Mouse (Mus musculus) testis, adult 2 months (tissue): ENCODE data around the gene Hist2h3b. TPM values are rescaled to one million over a fixed set of nuclear protein-coding genes. Genes with fewer than 3 reads are reported as not detected.
A peak's percentile ranks its signal among the peaks of the same experiment; 100 is the strongest.
"Not testable (repeated sequence)": the region's sequence is repeated elsewhere in the genome, so short reads cannot be mapped to it uniquely, and the experiment has no call there.

Source experiments
- H3K27ac ChIP-seq: fragments of 200-500 bp; 2 replicates; pipeline ENCODE4 v1.5.1; 2012; ENCODE audit warnings: low read depth, low read length; ENCODE audit not compliant: control insufficient read depth, insufficient read depth
- H3K27me3 ChIP-seq: fragments of 200-500 bp; 2 replicates; pipeline ENCODE4 v1.6.1; 2012; ENCODE audit warnings: mild to moderate bottlenecking, low read length, moderate library complexity; ENCODE audit not compliant: control insufficient read depth, insufficient read depth
- H3K36me3 ChIP-seq: fragments of 200-500 bp; 2 replicates; pipeline ENCODE4 v1.6.1; 2012; ENCODE audit warnings: mild to moderate bottlenecking, low read length; ENCODE audit not compliant: control insufficient read depth, insufficient read depth
- H3K4me1 ChIP-seq: fragments of 200-500 bp; 2 replicates; pipeline ENCODE4 v1.6.1; 2012; ENCODE audit warnings: low read length; ENCODE audit not compliant: control insufficient read depth, insufficient read depth
- H3K4me3 ChIP-seq: fragments of 200-500 bp; 2 replicates; pipeline ENCODE4 v1.5.1; 2012; ENCODE audit warnings: low read depth, mild to moderate bottlenecking, low read length, moderate library complexity, mixed read lengths; ENCODE audit not compliant: control insufficient read depth
- CTCF ChIP-seq: fragments of 200-500 bp; IDR thresholded peaks from 2 replicates; pipeline ENCODE4 v1.5.1; 2012; ENCODE audit warnings: low read depth, mild to moderate bottlenecking, inconsistent platforms, low read length, moderate library complexity; ENCODE audit not compliant: control insufficient read depth, insufficient read depth, insufficient replicate concordance
- POLR2A ChIP-seq: fragments of 200-500 bp; IDR thresholded peaks from 2 replicates; pipeline ENCODE4 v1.6.1; 2012; ENCODE audit warnings: low read depth, mild to moderate bottlenecking, inconsistent platforms, low read length, moderate library complexity; ENCODE audit not compliant: control insufficient read depth
- polyA plus RNA-seq: library from polyadenylated mRNA; depleted of rRNA; stranded (reverse); fragments of >200 nt; gene quantifications from 2 replicates; pipeline ENCODE4 v1.2.3, GENCODE M21; 2012

The Hist2h3b gene
- polyA plus RNA-seq, 1 experiment: 6.2 TPM

GRCm38 (mm10) chr3:96234914-96235313 is 33.5 kb upstream of the Hist2h3b start:
- H3K27ac ChIP-seq: no peak overlapping the region
- no peaks in the 10 kb centered on the region for H3K27me3 ChIP-seq
- no peak overlapping the region for H3K4me3 ChIP-seq
- TF ChIP-seq CTCF: no peak
- TF ChIP-seq POLR2A: no peak
- H3K36me3 ChIP-seq: no peaks in the 10 kb centered on the region
- peaks cover 3% of the 10 kb centered on the region; the same call in 1 of the 2 replicates for H3K4me1 ChIP-seq

GRCm38 (mm10) chr3:96235836-96236235 is 32.6 kb upstream of the Hist2h3b start:
- Histone ChIP-seq H3K27me3 (no peaks in the 10 kb centered on the region), H3K36me3 (no peaks in the 10 kb centered on the region), H3K27ac (no peak overlapping the region), H3K4me3 (no peak overlapping the region), H3K4me1 (peaks cover 4% of the 10 kb centered on the region; the same call in 1 of the 2 replicates)
- TF ChIP-seq CTCF (no peak), POLR2A (no peak)

DNA sequence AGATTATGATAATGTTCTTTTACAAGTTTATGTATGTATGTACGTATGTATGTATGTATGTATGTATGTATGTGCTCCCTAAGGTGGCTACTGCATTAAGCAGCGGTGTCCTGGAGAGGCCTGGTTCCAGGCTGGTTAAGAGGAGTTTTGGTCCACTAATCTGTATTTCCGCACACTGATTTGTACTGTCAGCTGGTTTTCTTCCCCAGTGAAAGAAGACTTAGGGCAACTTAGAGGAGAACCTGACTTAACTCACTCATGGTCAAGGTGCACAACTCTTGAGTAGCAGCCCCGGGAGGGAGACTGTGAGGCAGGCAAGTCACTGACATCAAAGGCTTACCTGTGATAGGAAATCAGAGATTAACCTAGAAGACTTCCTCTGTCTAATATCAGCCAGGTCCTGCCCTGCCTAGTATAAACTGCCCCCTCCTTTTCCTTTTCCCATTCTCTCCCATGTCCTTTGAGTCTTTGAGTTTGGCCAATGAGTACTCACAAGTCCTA is 31.6 kb upstream of the Hist2h3b start:
- Histone ChIP-seq H3K27me3 (no peaks in the 10 kb centered on the region), H3K4me1 (peaks cover 5% of the 10 kb centered on the region; the same call in 1 of the 2 replicates), H3K27ac (no peak overlapping the region), H3K36me3 (no peaks in the 10 kb centered on the region), H3K4me3 (peak overlapping the region; percentile 85)
- no peak for TF ChIP-seq CTCF
- no peak for TF ChIP-seq POLR2A

- H3K36me3 ChIP-seq: no peaks in the 10 kb centered on the region
- H3K4me3 ChIP-seq: peak overlapping the region; percentile 85
- TF ChIP-seq POLR2A (no peak), CTCF (no peak)
- no peaks in the 10 kb centered on the region for H3K27me3 ChIP-seq
- peaks cover 5% of the 10 kb centered on the region; the same call in 1 of the 2 replicates for H3K4me1 ChIP-seq
- H3K27ac ChIP-seq: no peak overlapping the region
These were observed 31.0 kb upstream of the Hist2h3b start for GRCm38 (mm10) chr3:96237335-96237903.

DNA sequence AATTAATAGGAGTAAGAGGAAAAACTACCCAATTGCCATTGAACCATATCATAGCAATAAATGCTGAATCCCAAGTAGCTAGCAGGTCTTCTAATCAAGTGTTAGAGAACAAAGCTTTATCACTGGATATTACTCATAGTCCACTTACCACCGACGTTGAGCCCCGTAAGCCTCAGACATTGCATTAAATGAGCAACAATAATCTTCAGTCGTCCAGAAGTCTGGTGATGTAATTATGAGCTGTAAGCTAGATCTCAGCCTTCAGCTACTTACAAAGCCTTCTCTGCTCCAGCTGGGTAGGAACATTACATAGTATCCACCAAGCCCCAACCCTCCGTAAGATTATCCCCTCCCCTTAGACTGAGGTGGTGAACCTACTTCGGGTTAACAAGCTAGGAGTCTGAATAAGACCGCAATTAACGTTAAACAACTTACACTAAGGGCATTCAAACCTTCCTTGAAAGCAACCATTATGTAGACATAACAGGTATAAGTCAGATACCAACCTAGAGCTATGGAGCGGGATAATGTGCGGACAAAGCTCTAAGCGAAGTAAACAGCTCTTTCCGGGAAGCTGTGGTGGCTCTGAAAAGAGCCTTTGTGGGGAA is 30.4 kb upstream of the Hist2h3b start:
- H3K27me3 ChIP-seq: no peaks in the 10 kb centered on the region
- H3K27ac ChIP-seq: peak overlapping the region; percentile 71
- H3K4me3 ChIP-seq: peak overlapping the region; percentile 85
- peaks cover 5% of the 10 kb centered on the region; the same call in 1 of the 2 replicates for H3K4me1 ChIP-seq
- no peak for TF ChIP-seq CTCF
- no peak for TF ChIP-seq POLR2A
- no peaks in the 10 kb centered on the region for H3K36me3 ChIP-seq

DNA sequence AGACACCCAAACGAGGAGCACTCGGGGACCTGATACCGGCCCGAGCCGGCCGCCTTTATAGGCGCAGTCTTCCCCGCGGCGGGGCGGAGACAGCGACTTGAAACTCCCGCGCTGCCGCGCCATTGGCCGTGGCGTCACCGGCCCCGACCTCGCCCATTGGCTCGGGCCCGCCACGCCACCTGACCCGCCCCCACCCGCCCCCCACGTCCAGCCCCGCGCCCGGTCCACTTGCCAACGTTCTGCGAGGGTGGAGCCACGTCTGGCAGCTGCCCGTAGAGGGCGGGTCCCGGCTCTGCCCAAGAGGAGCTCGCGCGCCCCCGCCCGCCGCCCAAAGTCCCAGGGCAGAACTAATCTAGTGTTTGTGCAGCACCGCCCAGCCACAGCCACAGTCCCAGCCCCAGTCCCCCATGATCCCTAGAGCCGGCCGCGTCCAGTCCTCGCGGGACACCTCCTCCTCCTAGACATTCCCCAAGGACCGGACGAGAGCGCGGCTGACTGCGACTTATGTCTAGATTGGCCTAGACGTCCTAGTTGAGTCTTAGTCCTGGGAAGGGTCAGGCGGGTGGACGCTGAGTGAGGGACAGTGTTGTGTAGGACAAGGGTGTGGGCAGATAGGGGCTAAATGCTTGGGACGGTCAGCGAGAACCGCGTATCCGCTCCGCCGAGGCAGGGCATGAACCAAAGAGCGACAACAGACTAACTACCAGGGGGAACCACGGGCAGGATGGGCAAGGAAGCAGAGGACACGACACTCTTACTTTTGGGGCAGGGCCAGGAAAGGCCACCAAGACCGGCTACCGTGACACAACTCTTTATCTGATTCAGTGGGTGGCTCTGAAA is 29.3 kb upstream of the Hist2h3b start, which contains the start of gene Hist2h3c2:
Gene Hist2h3c2, minus strand, starts transcription at position 174 of the 840 bp plus-strand sequence.
- H3K27me3 ChIP-seq, H3K4me1 ChIP-seq, H3K36me3 ChIP-seq: not testable (repeated sequence)
- peak within 1 kb of the TSS; percentile 85 for H3K4me3 ChIP-seq
- peak within 1 kb of the TSS; percentile 76 for H3K27ac ChIP-seq
